Mouse (Mus musculus): ENCODE results near the gene Ovol1. TPM values are rescaled to one million over a fixed set of nuclear protein-coding genes. Genes with fewer than 3 reads are reported as not detected.

Gene Ovol1
- total RNA-seq, 2 experiments from 2014 or later: not detected

Other genes starting within 250 kb of the Ovol1 start
- not detected for gene Catsper1, start 224.9 kb downstream of the Ovol1 start, total RNA-seq (2021)
- gene Cst6, start 211.1 kb downstream of the Ovol1 start, total RNA-seq (2021): 1 to 10 TPM; 7.1 to 7.4 TPM
- 10 to 100 TPM; 11.4 to 13.1 TPM for gene Eif1ad, start 193.9 kb downstream of the Ovol1 start, total RNA-seq (2021)
- 100 to 1,000 TPM; 123 to 126 TPM for gene Banf1, start 193.5 kb downstream of the Ovol1 start, total RNA-seq (2021)
- 10 to 100 TPM; 28.0 to 39.0 TPM for gene Sart1, start 171.9 kb downstream of the Ovol1 start, total RNA-seq (2021)
- gene Tsga10ip, start 158.1 kb downstream of the Ovol1 start, total RNA-seq (2021): under 1 TPM; 0.58 to 0.70 TPM
- 100 to 1,000 TPM; 550 to 558 TPM for gene Drap1, start 135.7 kb downstream of the Ovol1 start, total RNA-seq (2021)
- 10 to 100 TPM; 45.1 to 48.4 TPM for gene AI837181, start 135.5 kb downstream of the Ovol1 start, total RNA-seq (2021)
- gene Fosl1, start 113.1 kb downstream of the Ovol1 start, total RNA-seq (2021): not detected
- gene Ccdc85b, start 102.8 kb downstream of the Ovol1 start, total RNA-seq (2021): 1 to 10 TPM; 6.4 to 7.2 TPM
- gene Fibp, start 100.0 kb downstream of the Ovol1 start, total RNA-seq (2021): 10 to 100 TPM; 42.0 to 44.8 TPM
- not detected for gene Ctsw, start 92.1 kb downstream of the Ovol1 start, total RNA-seq (2021)
- 10 to 100 TPM; 14.8 to 21.3 TPM for gene Efemp2, start 86.7 kb downstream of the Ovol1 start, total RNA-seq (2021)
- gene Mus81, start 72.2 kb downstream of the Ovol1 start, total RNA-seq (2021): 10 to 100 TPM; 23.5 to 27.0 TPM
- 100 to 1,000 TPM; 172 to 240 TPM for gene Cfl1, start 70.2 kb downstream of the Ovol1 start, total RNA-seq (2021)
- gene 1700020D05Rik, start 56.9 kb downstream of the Ovol1 start, total RNA-seq (2021): under 1 TPM; 0.41 to 0.82 TPM
- 1 to 10 TPM; 5.7 to 6.5 TPM for gene Snx32, start 50.1 kb downstream of the Ovol1 start, total RNA-seq (2021)
- 1 to 10 TPM; 1.8 to 2.4 TPM for gene Ap5b1, start 7.4 kb upstream of the Ovol1 start, total RNA-seq (2021)
- 10 to 100 TPM; 39.1 to 46.1 TPM for gene Rnaseh2c, start 41.2 kb upstream of the Ovol1 start, total RNA-seq (2021)
- 10 to 100 TPM; 22.0 to 25.9 TPM for gene Kat5, start 49.6 kb upstream of the Ovol1 start, total RNA-seq (2021)
- 10 to 100 TPM; 17.1 to 21.9 TPM for gene Rela, start 76.8 kb upstream of the Ovol1 start, total RNA-seq (2021)
- gene Sipa1, start 103.1 kb upstream of the Ovol1 start, total RNA-seq (2021): 10 to 100 TPM; 19.3 to 22.4 TPM
- 10 to 100 TPM; 16.7 TPM for gene Map3k11, start 128.1 kb upstream of the Ovol1 start, total RNA-seq (2021)
- gene Pcnx3, start 128.3 kb upstream of the Ovol1 start, total RNA-seq (2021): 10 to 100 TPM; 15.3 to 17.6 TPM
- gene Kcnk7, start 143.7 kb upstream of the Ovol1 start, total RNA-seq (2021): not detected
- gene Ehbp1l1, start 165.7 kb upstream of the Ovol1 start, total RNA-seq (2021): 100 to 1,000 TPM; 246 to 269 TPM
- gene Fam89b, start 169.0 kb upstream of the Ovol1 start, total RNA-seq (2021): 10 to 100 TPM; 29.6 to 32.9 TPM
- 10 to 100 TPM; 57.0 to 66.4 TPM for gene Ltbp3, start 180.3 kb upstream of the Ovol1 start, total RNA-seq (2021)
- gene Scyl1, start 210.8 kb upstream of the Ovol1 start, total RNA-seq (2021): 10 to 100 TPM; 56.8 to 64.9 TPM